Comparison of ENCODE assay signal across 24 mouse cellular contexts in genomic region chr2:114687483-114687882, GRCm38 (mm10). TPM values are rescaled to one million over a fixed set of nuclear protein-coding genes. Genes with fewer than 3 reads are reported as not detected.
DNase-seq lines count a peak whose midpoint lies in the region; ATAC-seq and TF ChIP-seq lines count a peak whose summit lies in the region.
"Had no signal": no experiment of that assay in that cellular context is flagged by ENCODE, and none has a peak within 500 bp of the region (broad histone marks: within the 10 kb centered on the region; RNA-seq: fewer than 3 reads in every experiment).

No protein-coding gene starts in this region.

- no peak for TF ChIP-seq CTCF in brain, embryonic 14.5 days (IDR thresholded peaks at IDR 0.05; ENCODE audit: borderline replicate concordance, extremely low read depth, insufficient read depth, insufficient read length)

- no peaks in the 10 kb centered on the region for H3K36me3 ChIP-seq in forebrain, embryonic 15.5 days
- no peaks in the 10 kb centered on the region for H3K36me3 ChIP-seq in forebrain, embryonic 12.5 days (replicated peaks)
- H3K36me3 ChIP-seq in forebrain, embryonic 16.5 days (ENCODE audit: control insufficient read depth, insufficient read depth), result no peaks in the 10 kb centered on the region
- H3K36me3 ChIP-seq: embryonic facial prominence, embryonic 13.5 days; hindbrain, embryonic 13.5 days; kidney, embryonic 15.5 days; liver, embryonic 12.5 days; midbrain, embryonic 12.5 days; neural tube, embryonic 15.5 days had no signal

- H3K4me1 ChIP-seq in forebrain, embryonic 15.5 days, result peaks cover 20% of the 10 kb centered on the region
- no peaks in the 10 kb centered on the region; the same call in 1 of the 2 replicates for H3K4me1 ChIP-seq in forebrain, embryonic 12.5 days
- H3K4me1 ChIP-seq in forebrain, embryonic 16.5 days (replicated peaks; ENCODE audit: control insufficient read depth, insufficient read depth, low read length), result peaks cover 10% of the 10 kb centered on the region
- H3K4me1 ChIP-seq: embryonic facial prominence, embryonic 13.5 days; kidney, embryonic 15.5 days; liver, embryonic 12.5 days; midbrain, embryonic 12.5 days had no signal

- no peaks in the 10 kb centered on the region for H3K9me3 ChIP-seq in forebrain, embryonic 15.5 days
- no peaks in the 10 kb centered on the region for H3K9me3 ChIP-seq in forebrain, embryonic 12.5 days
- no peaks in the 10 kb centered on the region for H3K9me3 ChIP-seq in forebrain, embryonic 16.5 days (ENCODE audit: control insufficient read depth, low read length)
- H3K9me3 ChIP-seq: embryonic facial prominence, embryonic 13.5 days; hindbrain, embryonic 13.5 days; kidney, embryonic 15.5 days; liver, embryonic 12.5 days; midbrain, embryonic 12.5 days; neural tube, embryonic 15.5 days had no signal

- no peaks in the 10 kb centered on the region for H3K27me3 ChIP-seq in forebrain, embryonic 15.5 days
- H3K27me3 ChIP-seq in forebrain, embryonic 12.5 days, result no peaks in the 10 kb centered on the region
- H3K27me3 ChIP-seq in forebrain, embryonic 16.5 days (replicated peaks; ENCODE audit: control insufficient read depth, insufficient read depth, low read length), result no peaks in the 10 kb centered on the region
- H3K27me3 ChIP-seq: embryonic facial prominence, embryonic 13.5 days; hindbrain, embryonic 13.5 days; kidney, embryonic 15.5 days; liver, embryonic 12.5 days; midbrain, embryonic 12.5 days; neural tube, embryonic 15.5 days had no signal

- no peak overlapping the region for H3K4me3 ChIP-seq in forebrain, embryonic 15.5 days
- H3K4me3 ChIP-seq in forebrain, embryonic 12.5 days (replicated peaks), result no peak overlapping the region
- H3K4me3 ChIP-seq in forebrain, embryonic 16.5 days (replicated peaks; ENCODE audit: low read length), result no peak overlapping the region
- H3K4me3 ChIP-seq: embryonic facial prominence, embryonic 13.5 days; hindbrain, embryonic 13.5 days; kidney, embryonic 15.5 days; left cerebral cortex, adult 2 months; liver, embryonic 12.5 days; midbrain, embryonic 12.5 days; neural tube, embryonic 15.5 days had no signal

- no peak for TF ChIP-seq POLR2A in brain, embryonic 14.5 days (IDR thresholded peaks at IDR 0.05; ENCODE audit: borderline replicate concordance, extremely low read depth, insufficient read depth, insufficient read length, poor library complexity, severe bottlenecking)

- DNase-seq in layer of hippocampus, adult 9-11 months, result peak; percentile 2
- no peak for DNase-seq in layer of hippocampus, adult 18-20 months (ENCODE audit: low spot score in 2 of 2)
- DNase-seq in brain, embryonic 14.5 days (ENCODE audit: low read depth), result peak; percentile 78
- DNase-seq: adrenal gland, postnatal 36 days; B cell, adult 2 months; cerebellum, adult 8-10 months; gastrocnemius, postnatal 14 days; heart, postnatal 14 days; kidney, adult 18-20 months; kidney, postnatal 25 days; liver, postnatal 0 days; lung, postnatal 36 days; retina, postnatal 1 day; right cerebral cortex, postnatal 14 days had no signal

- ATAC-seq in forebrain, embryonic 15.5 days (replicated peaks), result peak; percentile 72
- no peak for ATAC-seq in forebrain, embryonic 12.5 days (ENCODE audit: low FRiP score)
- peak; percentile 62 for ATAC-seq in forebrain, embryonic 16.5 days
- ATAC-seq: liver, embryonic 12.5 days; liver, postnatal 0 days had no signal

- no peak overlapping the region; the same call in 1 of the 2 replicates for H3K4me2 ChIP-seq in forebrain, embryonic 15.5 days (replicated peaks)
- no peak overlapping the region for H3K4me2 ChIP-seq in forebrain, embryonic 12.5 days
- H3K4me2 ChIP-seq in forebrain, embryonic 16.5 days (ENCODE audit: low read length), result peak overlapping the region; percentile 8
- H3K4me2 ChIP-seq: embryonic facial prominence, embryonic 13.5 days; hindbrain, embryonic 13.5 days; kidney, embryonic 15.5 days; liver, embryonic 12.5 days; midbrain, embryonic 12.5 days; neural tube, embryonic 15.5 days had no signal

- 32% methylated on average over 1 of the region's 1 CpGs for WGBS in forebrain, embryonic 15.5 days
- 64% methylated on average over 1 of the region's 1 CpGs for WGBS in forebrain, embryonic 12.5 days
- 35% methylated on average over 1 of the region's 1 CpGs for WGBS in forebrain, embryonic 16.5 days

- no peak overlapping the region for H3K9ac ChIP-seq in forebrain, embryonic 15.5 days (replicated peaks)
- H3K9ac ChIP-seq in forebrain, embryonic 12.5 days, result no peak overlapping the region
- H3K9ac ChIP-seq in forebrain, embryonic 16.5 days (replicated peaks; ENCODE audit: low read depth, low read length), result no peak overlapping the region
- H3K9ac ChIP-seq: embryonic facial prominence, embryonic 13.5 days; hindbrain, embryonic 13.5 days; kidney, embryonic 15.5 days; liver, embryonic 12.5 days; liver, postnatal 0 days; midbrain, embryonic 12.5 days; neural tube, embryonic 15.5 days had no signal

- peak overlapping the region; percentile 75 for H3K27ac ChIP-seq in forebrain, embryonic 15.5 days (replicated peaks)
- no peak overlapping the region for H3K27ac ChIP-seq in forebrain, embryonic 12.5 days
- H3K27ac ChIP-seq in forebrain, embryonic 16.5 days (ENCODE audit: low read length), result peak overlapping the region; percentile 74
- H3K27ac ChIP-seq: embryonic facial prominence, embryonic 13.5 days; hindbrain, embryonic 13.5 days; kidney, embryonic 15.5 days; left cerebral cortex, adult 2 months; liver, embryonic 12.5 days; midbrain, embryonic 12.5 days; neural tube, embryonic 15.5 days had no signal

RNA-seq across cellular contexts. Expression of gene Dph6, which starts 32.7 kb away (rescaled TPM):
- polyA plus RNA-seq in forebrain, embryonic 15.5 days (2015; fragmentation: Nextera tagmentation; extraction: Ambion mirVana), result 19.8 and 20.6 TPM in 2 replicates
- 20.8 and 21.7 TPM in 2 replicates for polyA plus RNA-seq in forebrain, embryonic 12.5 days (2016; fragmentation: Nextera tagmentation; extraction: Ambion mirVana)
- 10 to 100 TPM; 13.0 to 13.2 TPM for total RNA-seq in layer of hippocampus, adult 18-20 months (2021)
- 15.0 and 16.7 TPM in 2 replicates for polyA plus RNA-seq in brain, embryonic 14.5 days (2012; rRNA removed)
- polyA plus RNA-seq in forebrain, embryonic 16.5 days (2015; fragmentation: Nextera tagmentation; extraction: Ambion mirVana), result 18.7 and 20.2 TPM in 2 replicates

Comparison
In these comparisons a context has a peak if more than half of its experiments do, and no peak if none do; other contexts are left out.
1. DNase-seq: peak in layer of hippocampus, adult 9-11 months (single experiment) and brain, embryonic 14.5 days (single experiment); none in layer of hippocampus, adult 18-20 months (0 of 2).